Mouse (Mus musculus): ENCODE data around the gene Hhipl1. TPM values are rescaled to one million over a fixed set of nuclear protein-coding genes. Genes with fewer than 3 reads are reported as not detected.

Hhipl1 gene
- total and polyA plus RNA-seq, 3 experiments: not detected

- TF ChIP-seq POLR2AphosphoS5 (IDR thresholded peaks at IDR 0.05; ENCODE audit: borderline replicate concordance, low read depth, low read length) (no peak), GABPA (IDR thresholded peaks at IDR 0.05; ENCODE audit: low read depth, low read length) (no peak), MEF2A (IDR thresholded peaks at IDR 0.05; ENCODE audit: extremely low read depth, insufficient replicate concordance, low read depth, low read length, poor library complexity, severe bottlenecking) (no peak), TCF12 (IDR thresholded peaks at IDR 0.05; ENCODE audit: low read depth, low read length) (no peak), NRF1 (IDR thresholded peaks at IDR 0.05; ENCODE audit: insufficient read depth, low read depth, low read length, poor library complexity, severe bottlenecking) (no peak), NELFE (IDR thresholded peaks at IDR 0.05; ENCODE audit: low read depth, low read length) (no peak), ZMIZ1 (IDR thresholded peaks at IDR 0.05; ENCODE audit: low read depth, low read length) (no peak), TAL1 (IDR thresholded peaks at IDR 0.05; ENCODE audit: low read length) (no peak), MYC (IDR thresholded peaks at IDR 0.05; ENCODE audit: low read depth, low read length) (no peak), MXI1 (IDR thresholded peaks at IDR 0.05; ENCODE audit: low read depth, low read length) (no peak), SMC3 (IDR thresholded peaks at IDR 0.05; ENCODE audit: low read depth, low read length) (no peak), MAZ (IDR thresholded peaks at IDR 0.05; ENCODE audit: low read depth, low read length) (no peak), CTCF (IDR thresholded peaks at IDR 0.05 in 2 of 3, conservative IDR thresholded peaks at IDR 0.05 in 1 of 3; ENCODE audit: control insufficient read depth in 1 of 3, insufficient read depth in 1 of 3, low read depth in 2 of 3, low read length in 3 of 3, poor library complexity in 1 of 3, severe bottlenecking in 1 of 3) (no peak), RCOR1 (IDR thresholded peaks at IDR 0.05; ENCODE audit: low read depth, low read length) (no peak), SIN3A (IDR thresholded peaks at IDR 0.05; ENCODE audit: low read length) (no peak)
- no peak overlapping the region for H3K4me3 ChIP-seq (ENCODE audit: control insufficient read depth in 1 of 2, insufficient read depth in 1 of 2, low read depth in 2 of 2, low read length in 2 of 2)
- H3K9ac ChIP-seq (ENCODE audit: control insufficient read depth, low read depth, low read length, poor library complexity, severe bottlenecking): no peak overlapping the region
- H3K79me2 ChIP-seq (ENCODE audit: control insufficient read depth, insufficient read depth, low read length, poor library complexity): no peaks in the 10 kb centered on the region
- H3K36me3 ChIP-seq (ENCODE audit: control insufficient read depth in 1 of 2, insufficient read depth in 2 of 2, low read length in 2 of 2): no peaks in the 10 kb centered on the region
- no peak overlapping the region for H3K27ac ChIP-seq (ENCODE audit: control insufficient read depth, low read depth, low read length)
- no peaks in the 10 kb centered on the region for H3K27me3 ChIP-seq (ENCODE audit: control insufficient read depth in 1 of 2, insufficient read depth in 2 of 2, low read length in 2 of 2)
- DNase-seq (ENCODE audit: low read depth, low spot score): no peak
- H3K9me3 ChIP-seq (replicated peaks; ENCODE audit: insufficient read depth, low read length): no peaks in the 10 kb centered on the region
- H3K4me1 ChIP-seq (ENCODE audit: control insufficient read depth in 1 of 2, insufficient read depth in 2 of 2, low read length in 2 of 2): no peaks in the 10 kb centered on the region
Measured at GRCm38 (mm10) chr12:108303778-108304365, 2.2 kb upstream of the Hhipl1 start.

GRCm38 (mm10) chr12:108305172-108305571 is 898 bp upstream of the Hhipl1 start:
- Histone ChIP-seq H3K27me3 (ENCODE audit: control insufficient read depth in 1 of 2, insufficient read depth in 2 of 2, low read length in 2 of 2) (no peaks in the 10 kb centered on the region), H3K9me3 (replicated peaks; ENCODE audit: insufficient read depth, low read length) (no peaks in the 10 kb centered on the region), H3K9ac (ENCODE audit: control insufficient read depth, low read depth, low read length, poor library complexity, severe bottlenecking) (no peak overlapping the region), H3K27ac (ENCODE audit: control insufficient read depth, low read depth, low read length) (no peak overlapping the region), H3K36me3 (ENCODE audit: control insufficient read depth in 1 of 2, insufficient read depth in 2 of 2, low read length in 2 of 2) (no peaks in the 10 kb centered on the region), H3K4me3 (ENCODE audit: control insufficient read depth in 1 of 2, insufficient read depth in 1 of 2, low read depth in 2 of 2, low read length in 2 of 2) (no peak overlapping the region), H3K4me1 (ENCODE audit: control insufficient read depth in 1 of 2, insufficient read depth in 2 of 2, low read length in 2 of 2) (no peaks in the 10 kb centered on the region), H3K79me2 (ENCODE audit: control insufficient read depth, insufficient read depth, low read length, poor library complexity) (no peaks in the 10 kb centered on the region)
- DNase-seq (ENCODE audit: low read depth, low spot score): no peak
- TF ChIP-seq MAZ (IDR thresholded peaks at IDR 0.05; ENCODE audit: low read depth, low read length) (no peak), NELFE (IDR thresholded peaks at IDR 0.05; ENCODE audit: low read depth, low read length) (no peak), KAT2A (conservative IDR thresholded peaks at IDR 0.05; ENCODE audit: low read depth, low read length) (no peak), ZNF384 (IDR thresholded peaks at IDR 0.05; ENCODE audit: low read depth, low read length) (no peak), ZKSCAN1 (IDR thresholded peaks at IDR 0.05; ENCODE audit: low read depth, low read length) (no peak), HCFC1 (IDR thresholded peaks at IDR 0.05; ENCODE audit: low read depth, low read length) (no peak), MYC (IDR thresholded peaks at IDR 0.05; ENCODE audit: low read depth, low read length) (no peak), BHLHE40 (IDR thresholded peaks at IDR 0.05; ENCODE audit: borderline replicate concordance, low read depth, low read length) (no peak), TAL1 (IDR thresholded peaks at IDR 0.05; ENCODE audit: low read length) (no peak), RCOR1 (IDR thresholded peaks at IDR 0.05; ENCODE audit: low read depth, low read length) (no peak), POLR2AphosphoS2 (IDR thresholded peaks at IDR 0.05; ENCODE audit: low read length) (no peak), MXI1 (IDR thresholded peaks at IDR 0.05; ENCODE audit: low read depth, low read length) (no peak), POLR2A (IDR thresholded peaks at IDR 0.05; ENCODE audit: control insufficient read depth in 1 of 2, insufficient read depth in 1 of 2, low read depth in 1 of 2, low read length in 2 of 2, poor library complexity in 1 of 2) (no peak), CHD1 (IDR thresholded peaks at IDR 0.05; ENCODE audit: low read depth, low read length) (no peak), USF1 (IDR thresholded peaks at IDR 0.05; ENCODE audit: low read depth, low read length) (no peak), GABPA (IDR thresholded peaks at IDR 0.05; ENCODE audit: low read depth, low read length) (no peak), CTCF (IDR thresholded peaks at IDR 0.05 in 2 of 3, conservative IDR thresholded peaks at IDR 0.05 in 1 of 3; ENCODE audit: control insufficient read depth in 1 of 3, insufficient read depth in 1 of 3, low read depth in 2 of 3, low read length in 3 of 3, poor library complexity in 1 of 3, severe bottlenecking in 1 of 3) (no peak), ETS1 (IDR thresholded peaks at IDR 0.05; ENCODE audit: low read depth, low read length) (no peak), NRF1 (IDR thresholded peaks at IDR 0.05; ENCODE audit: insufficient read depth, low read depth, low read length, poor library complexity, severe bottlenecking) (no peak)

Data from MEL (cell line).